Mouse (Mus musculus) cerebellum, adult 11 months (tissue): ENCODE results near the gene Bmpr1b.
A peak's percentile ranks its signal among the peaks of the same experiment; 100 is the strongest.

Experiments
- DNase-seq: peaks from one replicate; pipeline ENCODE4 v3.0.0; 2022

The Bmpr1b gene

DNA sequence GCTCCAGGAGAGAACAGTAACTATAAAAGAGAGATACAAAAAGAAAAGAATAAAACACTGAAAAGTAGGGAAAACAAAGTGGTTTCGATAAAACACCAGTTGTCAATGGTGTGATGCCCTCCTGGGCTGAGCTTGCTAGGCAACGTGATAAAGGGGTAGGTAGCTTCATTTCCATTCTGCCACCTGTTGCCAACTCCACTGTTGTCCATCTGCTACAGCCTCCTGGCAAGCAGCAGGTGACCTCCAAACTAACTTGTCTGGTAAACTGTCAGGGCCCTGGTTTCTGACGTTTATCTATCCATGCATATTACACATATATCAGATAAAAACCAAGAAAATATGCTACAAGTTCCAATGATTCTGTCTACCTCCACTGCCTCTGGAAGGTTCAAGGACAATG is 359.6 kb downstream of the Bmpr1b start:
- peak; percentile 50 for DNase-seq

GRCm38 (mm10) chr3:141804133-141804532 is 365.1 kb downstream of the Bmpr1b start:
- no peak for DNase-seq

DNA sequence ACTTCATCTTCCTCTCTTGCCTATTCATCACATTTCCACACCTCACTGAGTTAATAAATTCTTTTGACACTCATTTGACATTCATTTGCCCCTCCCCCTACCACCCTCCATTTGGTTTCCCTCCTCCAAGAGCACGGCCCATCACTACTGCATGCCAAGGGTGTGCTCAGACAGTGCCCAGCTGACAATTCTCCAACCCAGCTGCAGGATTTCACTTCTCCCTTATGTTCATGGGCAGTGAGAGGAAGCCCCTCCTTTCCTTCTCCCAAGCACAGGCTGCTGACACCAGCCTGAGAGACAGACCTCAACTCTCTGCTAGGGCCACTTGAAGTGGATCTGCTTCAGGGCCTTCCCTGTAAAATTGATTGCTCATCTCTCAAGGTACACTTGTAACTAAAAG is 371.4 kb downstream of the Bmpr1b start:
- DNase-seq, result no peak

- no peak for DNase-seq
Observed at GRCm38 (mm10) chr3:141797372-141797771, 371.9 kb downstream of the Bmpr1b start.

- DNase-seq, result no peak
Observed at GRCm38 (mm10) chr3:141794371-141794770, 374.9 kb downstream of the Bmpr1b start.

GRCm38 (mm10) chr3:141793755-141794154 is 375.5 kb downstream of the Bmpr1b start:
- no peak for DNase-seq

- no peak for DNase-seq
Observed at GRCm38 (mm10) chr3:141792106-141792505, 377.1 kb downstream of the Bmpr1b start.

GRCm38 (mm10) chr3:141791026-141791780 is 378.0 kb downstream of the Bmpr1b start:
- DNase-seq, result no peak
